Mouse (Mus musculus): ENCODE data around the gene Gm9736. TPM values are rescaled to one million over a fixed set of nuclear protein-coding genes. Genes with fewer than 3 reads are reported as not detected.
"Not testable (repeated sequence)": the region's sequence is repeated elsewhere in the genome, so short reads cannot be mapped to it uniquely, and the experiment has no call there.

The Gm9736 gene
- not detected in 2 replicates for polyA plus RNA-seq (2012; ENCODE audit: insufficient read depth, insufficient read length, missing spikeins)

DNA sequence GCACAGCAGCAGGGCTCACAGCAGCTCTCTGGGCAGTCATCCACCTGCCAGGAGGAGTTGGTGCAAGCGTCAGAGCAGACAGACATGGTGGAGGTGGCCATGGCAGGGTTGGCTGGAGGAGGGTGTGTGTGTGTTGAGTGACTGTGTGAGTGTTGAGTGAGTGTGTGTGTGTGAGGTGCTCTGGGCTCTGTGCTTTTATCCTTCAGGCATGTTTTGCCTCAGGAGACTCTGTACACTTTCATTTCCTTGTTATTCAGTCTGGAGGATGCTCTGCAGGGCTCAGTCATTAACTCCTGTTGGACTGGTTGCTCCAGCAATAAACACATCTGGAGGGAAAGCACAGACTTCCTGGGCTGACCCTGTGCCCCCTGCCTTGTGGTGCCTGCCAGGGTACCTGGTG is at the start of gene Gm9736:
TSS of gene Gm9736 (minus strand) at position 101 of the 400 bp plus-strand sequence.
- not testable (repeated sequence) for H3K4me1 ChIP-seq (ENCODE audit: control insufficient read depth, insufficient read depth, insufficient read length, low read length); H3K27ac ChIP-seq (replicated peaks; ENCODE audit: low read depth, low read length); H3K4me3 ChIP-seq (ENCODE audit: insufficient read depth, low read depth, low read length)

DNA sequence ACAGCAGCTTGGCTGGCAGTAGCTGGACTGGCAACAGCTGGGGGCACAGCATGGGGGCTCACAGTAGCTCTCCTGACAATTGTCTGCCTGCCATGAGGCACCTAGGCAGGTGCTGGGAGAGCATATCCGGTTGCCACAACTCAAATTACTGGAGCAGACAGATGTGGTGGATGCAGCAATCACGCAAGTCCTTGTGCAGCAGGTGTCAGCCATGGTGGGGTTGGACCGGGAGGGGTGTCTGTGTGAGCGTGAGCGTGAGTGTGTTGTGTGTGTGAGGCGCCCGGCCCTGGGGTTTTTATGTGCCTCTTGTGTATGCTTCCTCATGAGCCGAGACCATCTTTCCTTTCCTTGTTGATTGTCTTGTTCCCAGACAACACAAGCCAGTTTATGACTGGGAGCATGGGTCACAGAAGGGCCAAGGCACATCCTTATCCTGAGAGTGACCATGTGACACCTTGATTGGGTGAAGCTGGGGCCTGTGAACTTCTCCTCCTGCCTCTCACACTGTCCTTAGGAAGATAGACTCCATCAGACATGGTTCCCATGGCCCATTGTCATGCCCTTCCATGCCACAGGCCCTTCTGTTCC is 47.9 kb upstream of the Gm9736 start, which contains the start of gene Gm19668:
TSS of gene Gm19668 (minus strand) at position 213 of the 588 bp plus-strand sequence.
- no peak within 1 kb of the TSS for H3K4me3 ChIP-seq (ENCODE audit: insufficient read depth, low read depth, low read length)
- no peaks in the 10 kb centered on the region for H3K4me1 ChIP-seq (ENCODE audit: control insufficient read depth, insufficient read depth, insufficient read length, low read length)
- no peak within 1 kb of the TSS for H3K27ac ChIP-seq (replicated peaks; ENCODE audit: low read depth, low read length)

DNA sequence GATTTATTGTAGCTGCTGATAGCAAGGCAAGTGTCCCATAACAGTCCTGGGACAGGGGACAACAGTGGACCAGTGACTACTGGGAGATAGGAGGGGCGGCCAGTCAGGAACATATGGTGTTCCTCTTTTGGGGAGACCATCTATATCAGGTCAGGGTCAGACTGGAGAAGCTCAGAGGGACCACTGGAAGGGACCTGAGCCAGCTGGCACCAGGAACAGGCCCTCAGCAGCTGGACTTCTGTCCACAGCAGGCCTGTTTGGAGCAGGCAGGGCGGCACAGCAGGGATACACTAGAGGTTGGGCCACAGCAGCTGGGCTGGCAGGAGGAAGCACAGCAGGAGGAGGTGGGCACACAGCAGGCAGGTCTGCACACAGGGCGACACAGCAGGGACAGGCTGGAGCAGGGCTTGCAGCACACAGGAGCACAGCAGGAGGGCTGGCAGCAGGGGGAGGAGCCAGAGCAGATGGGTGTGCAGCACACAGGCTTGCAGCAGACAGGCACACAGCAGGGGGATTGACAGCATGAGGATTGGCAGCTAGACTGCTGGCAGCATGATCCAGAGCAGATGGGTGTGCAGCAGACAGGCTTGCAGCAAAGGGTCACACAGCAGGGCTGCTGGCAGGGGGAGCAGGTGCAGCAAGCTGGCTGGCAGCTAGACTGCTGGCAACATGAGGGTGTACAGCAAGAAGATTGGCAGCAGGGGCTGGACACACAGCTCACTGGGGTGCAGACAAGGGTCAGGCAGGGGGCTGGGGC is 47.2 kb upstream of the Gm9736 start:
- not testable (repeated sequence) for H3K4me1 ChIP-seq (ENCODE audit: control insufficient read depth, insufficient read depth, insufficient read length, low read length); H3K27ac ChIP-seq (replicated peaks; ENCODE audit: low read depth, low read length); H3K4me3 ChIP-seq (ENCODE audit: insufficient read depth, low read depth, low read length)

DNA sequence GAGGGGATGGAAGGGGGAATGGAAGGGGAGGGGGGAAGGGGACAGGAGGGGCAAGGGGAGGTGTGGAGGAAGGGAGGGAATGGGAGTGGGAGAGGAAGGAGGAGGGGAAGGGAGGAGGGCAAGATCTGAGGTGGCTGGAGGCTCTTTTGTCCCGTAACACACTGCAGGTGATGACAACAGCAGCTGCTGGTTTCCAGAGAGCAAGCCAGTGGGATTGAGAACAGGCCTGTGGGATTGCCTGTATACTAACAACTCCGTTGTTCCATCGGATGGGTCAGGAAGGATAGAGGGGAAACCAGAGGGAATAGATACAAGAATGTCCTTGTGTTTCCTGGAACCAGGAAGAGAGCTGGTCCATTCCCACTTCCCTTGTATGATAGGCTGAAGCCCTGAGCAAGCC is 46.5 kb upstream of the Gm9736 start:
- Histone ChIP-seq H3K27ac (replicated peaks; ENCODE audit: low read depth, low read length) (no peak overlapping the region), H3K4me1 (ENCODE audit: control insufficient read depth, insufficient read depth, insufficient read length, low read length) (no peaks in the 10 kb centered on the region), H3K4me3 (ENCODE audit: insufficient read depth, low read depth, low read length) (no peak overlapping the region)

DNA sequence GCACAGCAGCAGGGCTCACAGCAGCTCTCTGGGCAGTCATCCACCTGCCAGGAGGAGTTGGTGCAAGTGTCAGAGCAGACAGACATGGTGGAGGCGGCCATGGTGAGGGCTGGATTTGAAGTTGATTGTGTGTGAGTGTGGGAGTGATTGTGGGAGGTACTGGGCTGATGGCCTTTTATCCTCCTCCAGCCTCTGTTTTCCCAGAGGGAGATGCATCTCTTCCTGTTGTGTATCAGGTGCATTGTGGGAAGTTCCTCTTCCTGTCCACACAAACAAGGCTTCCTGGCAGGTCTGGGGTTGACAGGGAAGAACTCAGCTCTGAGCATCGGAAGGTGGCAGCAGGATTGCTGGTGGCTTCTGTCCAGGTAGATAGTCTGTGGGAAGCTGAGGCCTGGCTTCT is 43.8 kb upstream of the Gm9736 start, which contains the start of gene Gm9639:
TSS of gene Gm9639 (minus strand) at position 101 of the 400 bp plus-strand sequence.
- Histone ChIP-seq H3K4me1 (ENCODE audit: control insufficient read depth, insufficient read depth, insufficient read length, low read length) (no peaks in the 10 kb centered on the region), H3K27ac (replicated peaks; ENCODE audit: low read depth, low read length) (no peak within 1 kb of the TSS), H3K4me3 (ENCODE audit: insufficient read depth, low read depth, low read length) (no peak within 1 kb of the TSS)

DNA sequence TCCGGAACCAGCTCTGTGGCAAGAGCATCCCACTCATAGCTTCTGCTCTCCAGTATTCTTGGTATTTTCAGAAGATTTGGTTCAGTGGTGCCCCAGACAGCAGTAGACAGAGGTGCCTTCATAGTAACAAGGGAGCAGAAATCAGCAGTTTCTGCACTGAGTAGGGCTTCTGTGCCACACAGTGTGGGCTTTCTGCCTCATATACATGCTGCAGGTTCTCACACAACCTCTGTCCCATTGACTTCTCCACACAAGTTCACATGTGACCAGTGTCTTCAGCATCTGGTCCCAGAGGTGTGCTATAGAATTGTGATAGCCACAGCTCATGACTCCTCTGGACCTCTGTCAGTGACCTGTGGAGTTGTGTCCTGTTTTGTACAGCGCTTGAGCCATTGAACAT is 37.5 kb upstream of the Gm9736 start:
- Histone ChIP-seq H3K4me3 (ENCODE audit: insufficient read depth, low read depth, low read length) (no peak overlapping the region), H3K4me1 (ENCODE audit: control insufficient read depth, insufficient read depth, insufficient read length, low read length) (no peaks in the 10 kb centered on the region), H3K27ac (replicated peaks; ENCODE audit: low read depth, low read length) (no peak overlapping the region)

DNA sequence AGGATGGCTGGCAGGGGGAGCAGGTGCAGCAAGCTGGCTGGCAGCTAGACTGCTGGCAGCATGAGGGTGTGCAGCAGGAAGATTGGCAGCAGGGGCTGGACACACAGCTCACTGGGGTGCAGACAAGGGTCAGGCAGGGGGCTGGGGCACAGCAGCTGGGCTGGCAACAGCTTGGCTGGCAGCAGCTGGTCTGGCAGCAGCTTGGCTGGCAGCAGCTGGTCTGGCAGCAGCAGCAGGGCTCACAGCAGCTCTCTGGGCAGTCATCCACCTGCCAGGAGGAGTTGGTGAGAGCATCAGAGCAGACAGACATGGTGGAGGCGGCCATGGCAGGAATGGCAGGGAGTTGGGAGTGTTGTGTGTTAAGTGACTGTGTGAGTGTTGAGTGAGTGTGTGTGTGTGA is 36.7 kb upstream of the Gm9736 start, which contains the start of gene Gm7137:
TSS of gene Gm7137 (minus strand) at position 325 of the 400 bp plus-strand sequence.
- not testable (repeated sequence) for H3K27ac ChIP-seq (replicated peaks; ENCODE audit: low read depth, low read length); H3K4me1 ChIP-seq (ENCODE audit: control insufficient read depth, insufficient read depth, insufficient read length, low read length); H3K4me3 ChIP-seq (ENCODE audit: insufficient read depth, low read depth, low read length)

DNA sequence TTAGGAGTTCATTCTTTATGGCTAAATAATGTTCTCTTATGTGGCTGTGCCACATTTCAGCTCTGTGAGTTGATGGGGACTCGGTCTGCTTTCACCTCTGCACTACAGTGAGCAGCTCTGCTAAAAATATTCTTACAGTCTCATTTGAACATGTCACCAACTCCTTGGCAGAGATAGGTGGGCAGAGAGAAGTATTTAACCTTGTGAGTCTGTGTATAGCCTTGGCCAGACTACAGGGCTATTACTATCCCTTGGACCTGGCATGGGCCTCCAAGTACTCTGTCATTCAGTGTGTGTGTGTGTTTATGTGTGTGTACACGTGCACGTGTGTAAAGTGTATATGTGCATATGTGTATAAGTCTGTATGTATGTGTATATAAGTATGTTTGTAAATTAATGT is 32.2 kb upstream of the Gm9736 start:
- not testable (repeated sequence) for H3K4me1 ChIP-seq (ENCODE audit: control insufficient read depth, insufficient read depth, insufficient read length, low read length)

DNA sequence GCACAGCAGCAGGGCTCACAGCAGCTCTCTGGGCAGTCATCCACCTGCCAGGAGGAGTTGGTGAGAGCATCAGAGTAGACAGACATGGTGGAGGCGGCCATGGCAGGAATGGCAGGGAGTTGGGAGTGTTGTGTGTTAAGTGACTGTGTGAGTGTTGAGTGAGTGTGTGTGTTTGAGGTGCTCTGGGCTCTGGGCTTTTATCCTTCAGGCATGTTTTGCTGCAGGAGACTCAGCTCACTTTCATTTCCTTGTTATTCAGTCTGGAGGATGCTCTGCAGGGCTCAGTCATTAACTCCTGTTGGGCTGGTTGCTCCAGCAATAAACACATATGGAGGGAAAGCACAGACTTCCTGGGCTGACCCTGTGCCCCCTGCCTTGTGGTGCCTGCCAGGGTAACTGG is 31.3 kb upstream of the Gm9736 start, which contains the start of gene Gm3250:
TSS of gene Gm3250 (minus strand) at position 101 of the 400 bp plus-strand sequence.
- H3K4me3 ChIP-seq (ENCODE audit: insufficient read depth, low read depth, low read length); H3K4me1 ChIP-seq (ENCODE audit: control insufficient read depth, insufficient read depth, insufficient read length, low read length); H3K27ac ChIP-seq (replicated peaks; ENCODE audit: low read depth, low read length): not testable (repeated sequence)

More for the DNA sequence above, 32.2 kb upstream of the Gm9736 start:
- H3K4me3 ChIP-seq (ENCODE audit: insufficient read depth, low read depth, low read length); H3K27ac ChIP-seq (replicated peaks; ENCODE audit: low read depth, low read length): not testable (repeated sequence)

DNA sequence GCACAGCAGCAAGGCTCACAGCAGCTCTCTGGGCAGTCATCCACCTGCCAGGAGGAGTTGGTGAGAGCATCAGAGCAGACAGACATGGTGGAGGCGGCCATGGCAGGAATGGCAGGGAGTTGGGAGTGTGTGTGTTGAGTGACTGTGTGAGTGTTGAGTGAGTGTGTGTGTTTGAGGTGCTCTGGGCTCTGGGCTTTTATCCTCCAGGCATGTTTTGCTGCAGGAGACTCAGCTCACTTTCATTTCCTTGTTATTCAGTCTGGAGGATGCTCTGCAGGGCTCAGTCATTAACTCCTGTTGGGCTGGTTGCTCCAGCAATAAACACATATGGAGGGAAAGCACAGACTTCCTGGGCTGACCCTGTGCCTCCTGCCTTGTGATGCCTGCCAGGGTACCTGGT is 25.7 kb upstream of the Gm9736 start, which contains the start of gene Gm7138:
TSS of gene Gm7138 (minus strand) at position 101 of the 400 bp plus-strand sequence.
- not testable (repeated sequence) for H3K4me1 ChIP-seq (ENCODE audit: control insufficient read depth, insufficient read depth, insufficient read length, low read length); H3K4me3 ChIP-seq (ENCODE audit: insufficient read depth, low read depth, low read length); H3K27ac ChIP-seq (replicated peaks; ENCODE audit: low read depth, low read length)

DNA sequence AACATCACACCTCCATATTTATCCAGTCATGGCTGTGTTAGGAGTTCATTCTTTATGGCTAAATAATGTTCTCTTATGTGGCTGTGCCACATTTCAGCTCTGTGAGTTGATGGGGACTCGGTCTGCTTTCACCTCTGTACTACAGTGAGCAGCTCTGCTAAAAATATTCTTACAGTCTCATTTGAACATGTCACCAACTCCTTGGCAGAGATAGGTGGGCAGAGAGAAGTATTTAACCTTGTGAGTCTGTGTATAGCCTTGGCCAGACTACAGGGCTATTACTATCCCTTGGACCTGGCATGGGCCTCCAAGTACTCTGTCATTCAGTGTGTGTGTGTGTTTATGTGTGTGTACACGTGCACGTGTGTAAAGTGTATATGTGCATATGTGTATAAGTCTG is 21.0 kb upstream of the Gm9736 start:
- not testable (repeated sequence) for H3K4me1 ChIP-seq (ENCODE audit: control insufficient read depth, insufficient read depth, insufficient read length, low read length); H3K4me3 ChIP-seq (ENCODE audit: insufficient read depth, low read depth, low read length)

DNA sequence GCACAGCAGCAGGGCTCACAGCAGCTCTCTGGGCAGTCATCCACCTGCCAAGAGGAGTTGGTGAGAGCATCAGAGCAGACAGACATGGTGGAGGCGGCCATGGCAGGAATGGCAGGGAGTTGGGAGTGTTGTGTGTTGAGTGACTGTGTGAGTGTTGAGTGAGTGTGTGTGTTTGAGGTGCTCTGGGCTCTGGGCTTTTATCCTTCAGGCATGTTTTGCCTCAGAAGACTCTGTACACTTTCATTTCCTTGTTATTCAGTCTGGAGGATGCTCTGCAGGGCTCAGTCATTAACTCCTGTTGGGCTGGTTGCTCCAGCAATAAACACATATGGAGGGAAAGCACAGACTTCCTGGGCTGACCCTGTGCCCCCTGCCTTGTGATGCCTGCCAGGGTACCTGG is 20.1 kb upstream of the Gm9736 start, which contains the start of gene Gm3238:
TSS of gene Gm3238 (minus strand) at position 101 of the 400 bp plus-strand sequence.
- H3K27ac ChIP-seq (replicated peaks; ENCODE audit: low read depth, low read length); H3K4me1 ChIP-seq (ENCODE audit: control insufficient read depth, insufficient read depth, insufficient read length, low read length); H3K4me3 ChIP-seq (ENCODE audit: insufficient read depth, low read depth, low read length): not testable (repeated sequence)

More for the DNA sequence above, 21.0 kb upstream of the Gm9736 start:
- H3K27ac ChIP-seq (replicated peaks; ENCODE audit: low read depth, low read length) = not testable (repeated sequence)

DNA sequence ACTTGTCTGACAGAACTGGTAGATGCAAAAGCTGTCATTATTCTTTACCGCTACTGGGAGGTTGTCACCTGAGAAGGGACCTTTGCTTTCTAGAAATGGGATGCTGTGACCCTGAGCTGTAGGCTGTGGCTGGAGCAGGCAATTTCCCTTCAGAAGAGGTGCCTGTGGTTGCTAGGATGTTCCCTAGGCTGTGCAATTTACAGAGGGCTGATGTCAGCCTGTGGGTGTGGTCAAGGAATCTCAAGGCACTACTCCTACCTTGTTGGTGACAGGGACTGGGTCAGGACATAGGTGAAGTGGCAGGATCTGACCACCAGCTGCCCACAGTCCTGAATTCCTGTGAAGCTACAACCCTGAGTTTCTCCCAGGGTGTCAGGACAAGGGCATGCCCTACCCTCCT is 18.6 kb upstream of the Gm9736 start:
- H3K27ac ChIP-seq (replicated peaks; ENCODE audit: low read depth, low read length) = no peak overlapping the region
- H3K4me3 ChIP-seq (ENCODE audit: insufficient read depth, low read depth, low read length) = no peak overlapping the region
- no peaks in the 10 kb centered on the region for H3K4me1 ChIP-seq (ENCODE audit: control insufficient read depth, insufficient read depth, insufficient read length, low read length)

DNA sequence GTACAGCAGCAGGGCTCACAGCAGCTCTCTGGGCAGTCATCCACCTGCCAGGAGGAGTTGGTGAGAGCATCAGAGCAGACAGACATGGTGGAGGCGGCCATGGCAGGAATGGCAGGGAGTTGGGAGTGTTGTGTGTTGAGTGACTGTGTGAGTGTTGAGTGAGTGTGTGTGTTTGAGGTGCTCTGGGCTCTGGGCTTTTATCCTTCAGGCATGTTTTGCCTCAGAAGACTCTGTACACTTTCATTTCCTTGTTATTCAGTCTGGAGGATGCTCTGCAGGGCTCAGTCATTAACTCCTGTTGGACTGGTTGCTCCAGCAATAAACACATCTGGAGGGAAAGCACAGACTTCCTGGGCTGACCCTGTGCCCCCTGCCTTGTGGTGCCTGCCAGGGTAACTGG is 8.4 kb upstream of the Gm9736 start, which contains the start of gene Gm3233:
TSS of gene Gm3233 (minus strand) at position 101 of the 400 bp plus-strand sequence.
- H3K4me1 ChIP-seq (ENCODE audit: control insufficient read depth, insufficient read depth, insufficient read length, low read length); H3K4me3 ChIP-seq (ENCODE audit: insufficient read depth, low read depth, low read length); H3K27ac ChIP-seq (replicated peaks; ENCODE audit: low read depth, low read length): not testable (repeated sequence)

DNA sequence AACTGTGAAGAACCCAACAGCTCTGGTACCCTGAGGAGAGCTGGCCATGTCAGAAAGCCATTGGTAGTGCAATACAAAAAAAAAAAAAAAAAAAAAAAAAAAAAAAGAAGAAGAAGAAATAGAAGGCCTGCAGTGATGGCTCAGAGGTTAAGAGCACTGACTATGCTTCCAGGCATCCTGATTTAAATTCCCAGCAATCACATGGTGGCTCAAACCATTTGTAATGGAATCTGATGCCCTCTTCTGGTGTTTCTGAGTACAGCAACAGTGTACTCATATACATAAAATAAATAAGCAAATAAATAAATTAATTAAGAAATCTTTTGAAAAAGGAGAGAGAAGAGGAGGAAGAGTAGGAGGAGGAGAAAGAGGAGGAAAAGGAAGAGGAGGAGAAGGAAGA is 2.3 kb upstream of the Gm9736 start:
- H3K27ac ChIP-seq (replicated peaks; ENCODE audit: low read depth, low read length) = no peak overlapping the region
- H3K4me1 ChIP-seq (ENCODE audit: control insufficient read depth, insufficient read depth, insufficient read length, low read length) = no peaks in the 10 kb centered on the region
- no peak overlapping the region for H3K4me3 ChIP-seq (ENCODE audit: insufficient read depth, low read depth, low read length)
